Mouse (Mus musculus): ENCODE measurements around the gene Ankrd65.
A peak's percentile ranks its signal among the peaks of the same experiment; 100 is the strongest.

- TF ChIP-seq CTCF (IDR thresholded peaks at IDR 0.05; ENCODE audit: low read depth) (peak; percentile 87), EP300 (optimal IDR thresholded peaks at IDR 0.05) (no peak)
Observed at GRCm38 (mm10) chr4:155784081-155784701, 6.0 kb upstream of the Ankrd65 start.

Measured in stomach, postnatal 0 days (tissue).